Mouse (Mus musculus): ENCODE measurements at regions not wholly inside any gene's neighbourhood (a gene's known extent, or its start where the extent isn't known, plus 50 kb on each side); places are given as distances from the start of the nearest gene placed in this dataset.
"Not testable (repeated sequence)": the region's sequence is repeated elsewhere in the genome, so short reads cannot be mapped to it uniquely, and the experiment has no call there.

GRCm38 (mm10) chr17:29430401-29430800, 60.2 kb upstream of the Pim1 start:
- DNase-seq, result no peak
- intact Hi-C loops (cut with DNase I), result no loop called here

GRCm38 (mm10) chr17:29430806-29431205, 59.7 kb upstream of the Pim1 start:
- intact Hi-C loops (cut with DNase I), result no loop called here
- DNase-seq, result no peak

GRCm38 (mm10) chr17:29431553-29432297, 58.8 kb upstream of the Pim1 start:
- DNase-seq, result peak; percentile 41 to 59
- intact Hi-C loops (cut with DNase I), result no loop called here

GRCm38 (mm10) chr17:29432666-29433065, 57.9 kb upstream of the Pim1 start:
- intact Hi-C loops (cut with DNase I), result no loop called here
- no peak for DNase-seq

GRCm38 (mm10) chr17:29433370-29433769, 57.2 kb upstream of the Pim1 start:
- intact Hi-C loops (cut with DNase I), result no loop called here
- peak in 1 of 2 experiments; percentile 61 for DNase-seq

- intact Hi-C loops (cut with DNase I), result no loop called here
- no peak for DNase-seq
Measured at GRCm38 (mm10) chr17:29434074-29434944, 56.2 kb upstream of the Pim1 start.

GRCm38 (mm10) chr17:29435345-29436006, 55.1 kb upstream of the Pim1 start:
- intact Hi-C loops (cut with DNase I), result no loop called here
- DNase-seq, result no peak

- intact Hi-C loops (cut with DNase I), result not testable (repeated sequence)
Measured at GRCm38 (mm10) chr17:29436484-29436870, 54.1 kb upstream of the Pim1 start.

GRCm38 (mm10) chr17:29436871-29437534, 53.5 kb upstream of the Pim1 start:
- peak; percentile 88 to 90 for DNase-seq
- intact Hi-C loops (cut with DNase I), result no loop called here

More at GRCm38 (mm10) chr17:29436484-29436870, 54.1 kb upstream of the Pim1 start:
- not testable (repeated sequence) for DNase-seq

GRCm38 (mm10) chr17:29437535-29438324, 52.8 kb upstream of the Pim1 start:
- no peak for DNase-seq
- intact Hi-C loops (cut with DNase I), result no loop called here

GRCm38 (mm10) chr17:29438347-29439235, 52.0 kb upstream of the Pim1 start:
- intact Hi-C loops (cut with DNase I), result no loop called here
- peak; percentile 83 to 85 for DNase-seq

GRCm38 (mm10) chr17:29439992-29440391, 50.6 kb upstream of the Pim1 start:
- intact Hi-C loops (cut with DNase I), result loop anchor here (2.0 kb wide), 1 partner anchor 15 kb away; no protein-coding TSS in a partner anchor
- no peak for DNase-seq

- intact Hi-C loops (cut with DNase I), result loop anchor here (2.0 kb wide), 1 partner anchor 14 kb away; no protein-coding TSS in a partner anchor
- DNase-seq, result no peak
Measured at GRCm38 (mm10) chr17:29440490-29440889, 50.1 kb upstream of the Pim1 start.

All from heart, postnatal 10 days (tissue).